Mouse (Mus musculus) CD8-positive naive resting alpha-beta T cell, adult 57 days (primary cell): ENCODE measurements around the gene Cyp2c66. TPM values are rescaled to one million over a fixed set of nuclear protein-coding genes. Genes with fewer than 3 reads are reported as not detected.

Experiments
- total RNA-seq: library from RNA; stranded (reverse); gene quantifications from one replicate; pipeline ENCODE4 v1.2.4, GENCODE M21; 2023

The Cyp2c66 gene
- not detected for total RNA-seq

GRCm38 (mm10) chr19:39113644-39114043 lies at the start of gene Cyp2c66:
Gene Cyp2c66, plus strand, starts transcription at chr19:39113898.

Other genes starting within 250 kb of the Cyp2c66 start
- gene Hells, start 183.0 kb upstream of the Cyp2c66 start, total RNA-seq = 9.4 TPM
- not detected for gene Cyp2c55, start 106.9 kb upstream of the Cyp2c66 start, total RNA-seq
- gene Cyp2c65, start 52.9 kb upstream of the Cyp2c66 start, total RNA-seq = not detected
- gene Cyp2c29, start 155.5 kb downstream of the Cyp2c66 start, total RNA-seq = not detected